Mouse (Mus musculus) spleen, postnatal 14 days (tissue): Measurements from ENCODE around the gene Gabbr2.

Experiments used
- DNase-seq, 2 experiments: peaks; one replicate each; pipeline ENCODE4 v3.0.0; 2021 to 2022; ENCODE audit warnings: low spot score in 2 of 2

Gene Gabbr2

GRCm38 (mm10) chr4:46991016-46991958, at the start of gene Gabbr2:
Gabbr2 (minus strand) TSS chr4:46991873.
- no peak for DNase-seq

GRCm38 (mm10) chr4:47039586-47039985, 47.9 kb upstream of the Gabbr2 start:
- no peak for DNase-seq

GRCm38 (mm10) chr4:47037321-47037657, 45.6 kb upstream of the Gabbr2 start:
- DNase-seq: peak; percentile 36 to 71

- no peak for DNase-seq
Observed at GRCm38 (mm10) chr4:47036486-47037320, 45.0 kb upstream of the Gabbr2 start.

GRCm38 (mm10) chr4:47035536-47035935, 43.9 kb upstream of the Gabbr2 start:
- no peak for DNase-seq

- DNase-seq: no peak
Observed at GRCm38 (mm10) chr4:47032171-47032570, 40.5 kb upstream of the Gabbr2 start.

GRCm38 (mm10) chr4:47028791-47029190, 37.1 kb upstream of the Gabbr2 start:
- no peak for DNase-seq

- DNase-seq: no peak
Observed at GRCm38 (mm10) chr4:47023949-47024348, 32.3 kb upstream of the Gabbr2 start.

- no peak for DNase-seq
Observed at GRCm38 (mm10) chr4:47022804-47023603, 31.3 kb upstream of the Gabbr2 start.

GRCm38 (mm10) chr4:47020563-47020962, 28.9 kb upstream of the Gabbr2 start:
- DNase-seq: peak; percentile 51 to 70

GRCm38 (mm10) chr4:47015156-47015555, 23.5 kb upstream of the Gabbr2 start:
- DNase-seq: no peak

- no peak for DNase-seq
Observed at GRCm38 (mm10) chr4:47012476-47012875, 20.8 kb upstream of the Gabbr2 start.

- DNase-seq: peak in 1 of 2 experiments; percentile 49
Observed at GRCm38 (mm10) chr4:47010400-47011231, 18.9 kb upstream of the Gabbr2 start.

- no peak for DNase-seq
Observed at GRCm38 (mm10) chr4:47000626-47001395, 9.1 kb upstream of the Gabbr2 start.

GRCm38 (mm10) chr4:46997969-46998368, 6.3 kb upstream of the Gabbr2 start:
- DNase-seq: no peak

- no peak for DNase-seq
Observed at GRCm38 (mm10) chr4:46992827-46993473, 1.3 kb upstream of the Gabbr2 start.

- DNase-seq: no peak
Observed at GRCm38 (mm10) chr4:46991959-46992316, 265 bp upstream of the Gabbr2 start.

GRCm38 (mm10) chr4:46990281-46991015, 1.2 kb downstream of the Gabbr2 start:
- no peak for DNase-seq

- DNase-seq: no peak
Observed at GRCm38 (mm10) chr4:46989842-46990241, 1.8 kb downstream of the Gabbr2 start.
